Mouse (Mus musculus) heart, postnatal 0 days (tissue): ENCODE measurements around the gene Nxph4.

Source experiments
- CTCF ChIP-seq: IDR thresholded peaks from 2 replicates; pipeline ENCODE4 v1.5.1; 2016; ENCODE audit warnings: antibody characterized with exemption, control low read depth, low read depth
- EP300 ChIP-seq: IDR thresholded peaks from 2 replicates; pipeline ENCODE4 v1.6.1; 2016; ENCODE audit warnings: antibody characterized with exemption, low read depth

DNA sequence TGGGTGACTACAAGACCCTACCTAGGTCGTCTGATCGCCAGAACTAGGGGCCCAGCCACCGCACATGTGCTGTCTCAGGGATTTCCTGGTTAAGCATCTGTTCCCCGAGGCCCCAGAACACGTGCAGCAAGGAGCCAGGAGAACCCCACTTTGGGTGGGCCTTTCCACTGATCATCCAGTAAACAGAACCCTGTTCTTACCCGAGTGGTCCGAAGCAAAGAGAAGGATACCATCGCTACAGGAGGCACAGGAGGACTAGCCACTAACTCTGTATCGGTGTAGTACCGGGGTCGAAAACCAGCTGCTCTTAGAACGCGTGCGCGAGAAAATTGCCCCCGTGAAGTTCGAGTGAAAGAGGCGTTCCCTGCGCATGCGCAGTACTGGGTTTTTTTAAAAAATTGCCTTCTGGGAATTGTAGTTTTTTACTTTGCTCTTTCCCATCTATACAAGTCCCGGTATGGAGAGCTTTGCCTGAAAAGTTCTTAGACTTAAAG is 12.2 kb downstream of the Nxph4 start, which contains the start of gene Shmt2:
- TF ChIP-seq CTCF (no peak), EP300 (no peak)
